Mouse (Mus musculus) R1 (cell line): ENCODE data around the gene Gdf3.

ENCODE experiments used
- DNase-seq: peaks from one replicate; pipeline ENCODE4 v3.0.0-alpha.2; 2018; ENCODE audit warnings: low read depth, low spot score

The Gdf3 gene

DNA sequence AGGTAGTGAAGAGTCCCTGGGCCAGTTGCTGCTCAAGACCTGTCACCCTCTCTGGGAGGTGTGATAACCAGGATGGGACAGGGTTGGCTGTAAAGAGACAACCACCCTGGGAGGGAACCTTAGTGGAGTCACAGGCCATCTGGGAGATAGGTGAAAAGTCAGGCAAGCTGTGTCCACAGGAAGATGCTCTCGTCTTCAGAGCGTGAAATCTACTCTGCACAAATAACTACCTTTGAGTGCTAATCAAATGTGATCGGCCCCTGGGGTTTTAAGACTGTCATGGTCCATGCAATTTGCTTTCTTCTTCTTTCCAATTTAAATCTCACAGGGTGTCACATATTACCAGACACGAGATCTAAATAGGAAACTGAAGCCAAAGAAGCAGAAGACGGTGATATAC lies 40.8 kb downstream of the Gdf3 start:
- DNase-seq, result no peak

GRCm38 (mm10) chr6:122565070-122565784 lies 44.7 kb downstream of the Gdf3 start:
- no peak for DNase-seq

GRCm38 (mm10) chr6:122562463-122562862 lies 47.4 kb downstream of the Gdf3 start:
- peak; percentile 72 for DNase-seq

DNA sequence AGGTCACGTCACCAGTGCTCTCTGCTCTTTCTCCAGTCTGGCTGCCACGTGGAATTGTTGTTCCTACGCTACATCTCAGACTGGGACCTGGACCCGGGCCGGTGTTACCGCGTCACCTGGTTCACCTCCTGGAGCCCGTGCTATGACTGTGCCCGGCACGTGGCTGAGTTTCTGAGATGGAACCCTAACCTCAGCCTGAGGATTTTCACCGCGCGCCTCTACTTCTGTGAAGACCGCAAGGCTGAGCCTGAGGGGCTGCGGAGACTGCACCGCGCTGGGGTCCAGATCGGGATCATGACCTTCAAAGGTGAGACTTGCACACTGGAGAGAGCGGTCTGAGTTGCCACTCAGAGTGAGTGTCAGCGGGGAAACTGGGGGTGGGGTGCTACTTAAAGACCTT lies 48.9 kb downstream of the Gdf3 start:
- no peak for DNase-seq

DNA sequence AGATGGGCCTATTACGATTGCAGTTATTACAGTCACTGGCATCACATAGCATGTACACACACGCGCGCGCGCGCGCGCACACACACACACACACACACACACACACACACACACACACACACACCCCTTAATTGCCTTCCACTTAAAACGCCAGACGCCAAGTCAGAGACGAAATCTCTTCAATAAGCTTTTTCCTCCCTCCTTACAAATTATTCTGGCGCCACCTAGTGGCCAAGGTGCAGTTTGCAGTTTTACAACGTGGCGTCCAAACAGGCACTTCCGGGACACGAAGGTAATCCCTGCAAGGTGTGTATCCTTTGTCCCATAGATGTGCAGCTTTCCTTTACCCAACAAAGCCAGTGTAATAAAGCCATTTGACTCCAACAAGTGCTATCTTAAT lies 49.5 kb downstream of the Gdf3 start:
- peak; percentile 94 for DNase-seq

GRCm38 (mm10) chr6:122556959-122557561 lies 52.8 kb downstream of the Gdf3 start:
- DNase-seq, result peak; percentile 63
